Mouse (Mus musculus) adrenal gland, postnatal 36 days (tissue): ENCODE measurements around the gene St3gal2. TPM values are rescaled to one million over a fixed set of nuclear protein-coding genes. Genes with fewer than 3 reads are reported as not detected.
"Not testable (repeated sequence)": the region's sequence is repeated elsewhere in the genome, so short reads cannot be mapped to it uniquely, and the experiment has no call there.

ENCODE experiments used
- DNase-seq, 2 experiments: peaks; one replicate each; pipeline ENCODE4 v3.0.0; 2021; ENCODE audit warnings: mixed read lengths in 1 of 2
- microRNA-seq: library from miRNA; unstranded; fragments of <30 nt; microRNA quantifications from one replicate; pipeline ENCODE4 v1.2.0, GENCODE M21; 2021
- total RNA-seq, 2 experiments: library from RNA; stranded (reverse); gene quantifications; 2 replicates each; pipeline ENCODE4 v1.2.3; 2021

The St3gal2 gene
- total RNA-seq, 2 experiments from 2014 or later: 22.1 to 23.3 TPM

DNA sequence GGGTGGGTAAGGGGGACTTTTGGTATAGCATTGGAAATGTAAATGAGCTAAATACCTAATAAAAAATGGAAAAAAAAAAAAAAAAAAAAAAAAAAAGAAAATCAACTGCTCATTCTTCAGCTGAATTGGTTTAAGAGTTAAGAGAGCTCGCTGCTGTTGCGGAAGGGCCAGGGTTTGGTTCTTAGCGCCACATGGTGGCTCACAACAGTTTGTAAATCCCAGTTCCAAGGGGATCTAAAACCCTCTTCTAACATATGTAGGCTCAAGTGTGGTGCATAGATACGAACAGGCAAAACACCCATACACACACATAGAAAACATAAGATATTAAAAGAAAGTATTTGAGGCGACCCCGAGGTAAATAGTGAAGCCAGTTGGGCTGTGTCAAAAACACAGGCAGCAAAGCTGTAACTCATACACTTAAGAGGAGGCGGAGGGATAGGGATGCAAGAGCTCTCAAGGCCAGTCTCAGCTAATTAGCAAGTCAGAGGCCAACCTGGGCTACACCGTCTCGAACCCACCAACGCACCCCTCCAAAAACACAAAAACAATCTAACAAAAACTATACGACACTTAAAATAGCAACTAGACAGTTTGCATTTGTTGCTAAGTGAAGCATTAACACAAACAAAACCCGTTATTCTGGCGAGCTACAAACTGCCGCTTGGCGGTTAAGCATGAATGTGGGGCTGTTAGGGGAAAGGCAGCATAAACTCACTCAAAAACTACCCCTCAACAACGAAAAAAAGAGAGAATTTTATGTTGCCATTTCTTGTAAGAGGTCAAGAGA is 77.1 kb downstream of the St3gal2 start:
- no peak for DNase-seq

DNA sequence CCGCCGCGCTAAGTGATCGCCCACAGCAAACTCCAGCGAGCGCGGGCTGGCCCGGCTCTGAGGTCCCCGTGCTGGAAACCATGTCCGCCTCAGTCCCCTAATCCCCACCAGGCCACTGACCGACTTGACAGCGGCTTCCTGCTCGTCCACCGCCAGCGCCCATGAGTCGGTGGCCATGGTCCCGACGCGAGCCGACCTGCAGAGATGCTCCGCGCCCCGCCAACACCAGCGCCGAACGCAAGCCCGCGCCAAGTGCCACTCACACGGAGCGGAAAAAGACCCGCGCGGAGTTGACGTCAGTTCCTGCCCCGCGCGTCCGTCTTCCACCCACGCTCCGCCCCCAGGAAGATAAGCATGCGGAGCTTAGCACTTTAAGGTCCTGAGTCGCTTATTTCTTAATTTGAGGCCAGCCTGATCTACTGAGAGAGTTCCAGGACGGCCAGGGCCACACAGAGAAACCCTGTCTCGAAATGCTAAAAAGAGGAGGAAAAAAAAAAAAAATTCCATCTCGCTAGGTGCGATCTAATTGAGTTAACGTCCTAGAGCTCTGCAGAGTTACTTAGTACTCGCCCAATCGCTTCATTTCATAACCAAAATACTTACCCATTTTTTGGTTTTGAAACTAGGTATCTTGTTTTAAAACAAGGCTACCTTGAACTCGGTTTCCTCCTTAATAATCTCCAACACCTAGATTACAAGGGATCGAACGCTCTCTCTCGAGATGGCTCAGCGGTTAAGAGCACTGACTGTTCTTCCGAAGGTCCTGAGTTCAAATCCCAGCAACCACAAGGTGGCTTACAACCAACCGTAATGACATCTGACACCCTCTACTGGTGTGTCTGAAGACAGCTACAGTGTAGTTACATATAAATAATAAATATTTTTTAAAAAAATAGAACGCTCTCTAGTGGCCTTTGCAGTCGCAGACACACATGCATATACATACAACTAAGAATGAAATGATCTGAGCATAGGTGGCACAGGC is 78.1 kb downstream of the St3gal2 start, which contains the start of gene Ddx19a:
Gene Ddx19a (minus strand): TSS at position 254 of the 985 bp plus-strand sequence.
- DNase-seq: peak; percentile 91 to 94

DNA sequence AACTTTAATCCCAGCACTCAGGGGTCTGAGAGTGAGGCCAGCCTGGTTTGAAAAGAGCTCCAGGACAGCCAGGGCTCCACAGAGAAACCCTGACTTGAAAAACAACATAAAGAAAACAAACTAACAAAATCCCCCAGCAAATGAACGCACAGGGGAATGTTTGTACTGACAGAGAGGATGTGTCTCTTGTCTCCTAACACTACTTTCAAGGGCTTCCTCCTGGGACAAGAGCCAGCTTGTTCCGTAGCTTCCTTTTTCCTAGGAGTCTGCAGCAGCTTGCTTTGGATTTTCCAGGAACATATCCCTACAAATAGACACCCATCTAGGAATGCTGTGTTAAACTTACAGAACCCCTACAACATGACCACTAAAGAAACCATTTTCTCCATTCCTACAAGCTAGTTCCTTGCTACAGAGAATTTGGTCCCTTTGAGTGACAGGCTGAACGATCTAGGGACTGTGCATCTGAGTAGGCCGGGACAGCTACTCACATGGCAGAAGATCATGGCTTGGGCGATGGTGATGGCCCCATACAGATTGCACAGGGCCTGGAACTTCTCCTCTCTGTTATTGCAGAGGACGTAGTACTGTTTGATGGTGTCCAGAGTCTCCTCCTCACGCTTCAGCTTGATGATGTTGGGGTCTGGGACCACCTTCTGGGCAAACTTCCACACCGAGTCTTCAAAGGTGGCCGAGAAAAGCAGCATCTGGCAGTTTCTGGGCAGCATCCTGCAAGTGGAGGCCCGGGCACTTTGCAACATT is 90.7 kb downstream of the St3gal2 start:
- not testable (repeated sequence) for DNase-seq

Small RNAs within 50 kb of the gene (microRNA-seq; reads per million reads assigned to microRNA genes)
- gene Mir3473d: not detected

Other genes with a start within 250 kb of the St3gal2 start
- gene Mtss1l, start 198.4 kb upstream of the St3gal2 start, total RNA-seq: 10 to 100 TPM; 20.8 to 23.1 TPM
- 10 to 100 TPM; 19.6 to 51.0 TPM for gene Il34, start 114.0 kb upstream of the St3gal2 start, total RNA-seq
- gene Cog4, start 73.3 kb upstream of the St3gal2 start, total RNA-seq: 100 to 1,000 TPM in 1 of 2 experiments, 10 to 100 TPM in 1; 86.2 to 105 TPM
- gene Sf3b3, start 73.1 kb upstream of the St3gal2 start, total RNA-seq: 10 to 100 TPM; 76.9 to 81.8 TPM
- gene Fuk, start 17.4 kb upstream of the St3gal2 start, total RNA-seq: 1 to 10 TPM; 9.4 to 9.5 TPM
- 10 to 100 TPM; 44.1 to 46.8 TPM for gene Ddx19a, start 77.9 kb downstream of the St3gal2 start, total RNA-seq
- 10 to 100 TPM; 11.8 to 12.5 TPM for gene Ddx19b, start 111.8 kb downstream of the St3gal2 start, total RNA-seq
- 100 to 1,000 TPM; 114 to 165 TPM for gene Aars, start 113.2 kb downstream of the St3gal2 start, total RNA-seq
- not detected for gene Exosc6, start 136.4 kb downstream of the St3gal2 start, total RNA-seq
- not detected for gene Clec18a, start 172.5 kb downstream of the St3gal2 start, total RNA-seq
- gene Pdpr, start 174.7 kb downstream of the St3gal2 start, total RNA-seq: 10 to 100 TPM; 38.3 to 44.7 TPM